Mouse (Mus musculus) ovary, postnatal 14 days (tissue): ENCODE data around the gene Eef1akmt2.

Experiments used
- DNase-seq: peaks from one replicate; pipeline ENCODE4 v3.0.0; 2022; ENCODE audit warnings: low spot score

Gene Eef1akmt2

DNA sequence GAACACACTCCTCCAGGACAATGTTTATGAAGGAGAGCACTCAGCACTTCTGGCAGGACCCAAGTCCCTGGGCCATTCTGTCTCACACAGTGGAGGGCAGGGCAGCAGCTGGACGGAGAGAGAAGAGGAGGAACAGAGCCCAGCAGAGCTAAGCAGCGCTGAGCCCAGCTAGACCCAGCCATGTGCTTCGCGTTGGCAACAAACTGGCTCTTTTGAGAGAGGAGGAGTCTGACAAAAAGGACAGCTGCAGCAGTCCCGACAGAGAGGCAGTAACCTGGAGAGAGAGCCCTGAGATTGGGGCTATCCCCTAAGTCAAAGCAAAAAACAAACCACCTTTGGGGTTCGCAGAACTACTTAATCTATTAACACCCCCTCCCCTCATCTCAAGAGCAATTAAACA, 42.1 kb downstream of the Eef1akmt2 start:
- DNase-seq: no peak

GRCm38 (mm10) chr7:132809721-132810120, 42.8 kb downstream of the Eef1akmt2 start:
- no peak for DNase-seq

DNA sequence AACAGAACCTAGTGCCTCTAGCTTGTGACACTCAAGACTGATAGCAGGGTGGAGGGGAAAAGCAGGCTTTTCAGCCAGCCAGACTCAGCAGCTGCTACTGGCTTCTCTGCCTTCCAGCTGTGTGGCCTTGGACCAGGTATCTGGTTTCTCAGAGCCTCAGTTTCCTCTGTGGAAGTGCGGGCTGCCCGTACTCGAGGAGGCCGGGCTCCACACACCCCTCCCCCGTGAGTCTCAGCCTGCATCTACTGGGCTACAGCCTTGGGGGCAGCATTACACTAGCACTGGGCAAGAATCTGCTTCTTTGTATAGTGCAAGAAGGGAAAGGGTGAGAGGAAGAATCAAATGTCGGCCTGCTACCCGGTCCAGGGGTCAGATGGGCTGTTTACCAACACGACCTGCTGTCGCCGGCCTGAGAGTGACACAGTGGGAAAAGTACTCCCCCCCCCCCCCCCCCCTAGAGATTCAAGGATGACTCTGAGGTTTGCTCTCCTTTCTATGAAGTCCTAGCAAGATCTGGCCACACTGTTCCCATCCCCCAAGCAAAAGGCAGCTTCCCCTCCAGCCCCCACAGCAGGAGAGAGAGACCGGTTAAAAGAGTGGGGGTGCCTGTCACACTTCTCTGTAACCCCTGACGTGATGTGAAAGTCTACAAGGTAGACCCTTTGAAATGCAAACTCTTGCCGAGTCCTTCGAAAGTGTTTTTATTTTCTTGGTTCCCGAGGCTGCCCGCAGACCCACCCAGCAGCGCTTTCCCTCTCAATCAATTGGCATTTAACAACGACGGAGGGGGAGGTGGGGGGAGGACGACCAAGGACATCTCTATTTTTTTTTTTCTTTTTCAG, 43.4 kb downstream of the Eef1akmt2 start:
- no peak for DNase-seq

- DNase-seq: no peak
Observed at GRCm38 (mm10) chr7:132808051-132808796, 44.2 kb downstream of the Eef1akmt2 start.

DNA sequence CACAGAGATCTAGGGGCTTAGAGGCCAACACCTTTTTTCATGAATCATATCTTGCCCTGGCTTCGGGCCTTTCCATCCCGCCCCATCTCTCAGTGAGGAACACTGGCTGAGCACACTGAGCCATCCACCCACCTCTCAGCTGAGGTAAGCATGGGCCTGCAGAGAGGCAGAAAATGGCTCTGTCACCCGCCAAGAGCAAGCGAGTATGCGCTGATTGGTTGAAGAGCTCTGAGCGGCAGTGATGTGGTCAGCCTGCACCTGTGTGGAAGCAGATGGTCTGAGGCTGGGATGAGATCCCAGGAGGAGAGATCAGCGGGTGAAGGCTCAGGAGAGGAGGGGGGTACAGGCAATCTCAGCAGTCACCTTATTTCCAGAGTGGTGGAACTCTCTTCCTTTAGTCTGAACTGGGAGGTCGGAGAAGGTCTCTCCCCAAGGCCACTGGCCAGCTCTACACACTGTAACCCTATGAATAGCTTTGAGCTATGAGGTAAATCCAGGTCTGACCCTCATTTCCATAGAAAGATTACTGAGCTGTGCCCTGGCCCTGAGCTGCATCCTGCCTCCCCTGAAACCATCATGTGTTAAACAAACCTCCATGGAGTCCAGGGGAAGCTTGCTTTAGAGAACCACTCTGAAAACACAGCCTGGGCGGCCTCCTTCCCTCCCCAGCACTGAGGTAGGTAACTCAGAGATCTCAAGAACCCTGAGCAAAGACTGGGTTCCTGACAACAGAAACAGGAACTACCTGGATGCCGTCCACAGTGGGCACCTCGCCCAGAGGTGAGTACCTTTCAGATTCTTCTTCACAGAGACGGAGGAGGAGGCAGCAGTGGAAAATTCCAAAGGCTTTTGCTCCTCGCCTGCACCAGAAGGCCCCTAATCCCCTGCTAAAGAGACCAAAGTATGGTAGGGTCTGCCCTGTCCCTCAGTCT, 45.3 kb downstream of the Eef1akmt2 start:
- DNase-seq: no peak

GRCm38 (mm10) chr7:132806286-132806685, 46.2 kb downstream of the Eef1akmt2 start:
- no peak for DNase-seq

DNA sequence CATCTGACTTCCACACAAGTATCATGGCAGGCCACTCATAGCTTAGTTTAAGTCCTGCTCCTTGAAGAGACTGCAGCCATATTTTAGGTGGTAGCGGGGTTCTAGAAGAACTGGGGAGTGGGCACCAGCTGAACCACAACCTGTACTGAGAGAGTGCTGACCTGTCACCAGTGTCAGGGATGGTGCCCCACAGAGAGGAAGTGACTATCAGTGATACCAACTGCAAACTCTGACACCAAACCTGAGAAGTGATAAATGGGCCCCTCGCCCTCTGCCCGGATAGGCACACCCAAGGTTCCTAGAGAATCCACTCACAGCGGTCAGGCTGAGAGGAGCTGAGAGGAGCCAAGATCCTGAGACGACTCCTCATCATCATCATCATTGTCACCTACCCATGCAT, 47.5 kb downstream of the Eef1akmt2 start:
- DNase-seq: no peak

DNA sequence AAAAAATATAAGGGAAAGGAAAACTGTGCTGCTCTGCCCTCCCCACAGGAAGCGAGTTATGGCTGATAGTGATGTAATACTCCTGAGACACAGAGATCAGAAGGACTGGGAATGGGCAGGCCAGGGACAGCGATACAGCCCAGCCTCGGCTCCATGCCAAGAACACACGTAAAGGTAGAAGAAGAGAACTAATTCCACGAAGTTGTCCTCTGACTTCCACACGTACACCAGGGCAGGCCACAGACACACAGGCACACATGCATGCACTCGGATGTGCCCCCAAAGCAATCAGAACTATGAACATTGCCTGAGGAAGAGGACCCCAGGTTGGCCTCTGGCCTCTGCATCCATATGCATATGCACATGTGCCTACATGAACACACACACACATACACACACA, 48.0 kb downstream of the Eef1akmt2 start:
- DNase-seq: no peak

GRCm38 (mm10) chr7:132803962-132804361, 48.5 kb downstream of the Eef1akmt2 start:
- no peak for DNase-seq

DNA sequence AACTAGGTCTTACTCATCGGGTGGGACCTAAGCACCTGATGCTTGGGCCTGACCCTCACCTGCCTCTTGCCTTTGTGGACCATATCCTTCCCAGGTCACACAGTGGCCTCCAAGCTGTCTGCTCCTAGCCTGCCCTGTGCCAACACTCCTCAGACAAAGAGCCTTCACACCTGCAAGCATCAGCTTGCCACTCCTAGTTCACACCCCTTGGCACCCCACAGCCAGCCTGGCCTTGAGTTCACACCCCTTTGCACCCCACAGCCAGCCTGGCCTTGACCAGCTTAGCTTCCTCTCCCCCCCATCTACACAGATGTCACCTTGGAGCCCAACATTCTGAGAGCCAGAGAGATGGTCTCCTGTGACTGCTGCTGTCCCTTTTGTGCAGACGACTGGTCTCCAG, 49.1 kb downstream of the Eef1akmt2 start:
- DNase-seq: no peak

GRCm38 (mm10) chr7:132802691-132803090, 49.8 kb downstream of the Eef1akmt2 start:
- DNase-seq: no peak

GRCm38 (mm10) chr7:132802066-132802465, 50.4 kb downstream of the Eef1akmt2 start:
- DNase-seq: no peak

GRCm38 (mm10) chr7:132801509-132801908, 51.0 kb downstream of the Eef1akmt2 start:
- no peak for DNase-seq

- DNase-seq: no peak
Observed at GRCm38 (mm10) chr7:132800868-132801267, 51.6 kb downstream of the Eef1akmt2 start.

DNA sequence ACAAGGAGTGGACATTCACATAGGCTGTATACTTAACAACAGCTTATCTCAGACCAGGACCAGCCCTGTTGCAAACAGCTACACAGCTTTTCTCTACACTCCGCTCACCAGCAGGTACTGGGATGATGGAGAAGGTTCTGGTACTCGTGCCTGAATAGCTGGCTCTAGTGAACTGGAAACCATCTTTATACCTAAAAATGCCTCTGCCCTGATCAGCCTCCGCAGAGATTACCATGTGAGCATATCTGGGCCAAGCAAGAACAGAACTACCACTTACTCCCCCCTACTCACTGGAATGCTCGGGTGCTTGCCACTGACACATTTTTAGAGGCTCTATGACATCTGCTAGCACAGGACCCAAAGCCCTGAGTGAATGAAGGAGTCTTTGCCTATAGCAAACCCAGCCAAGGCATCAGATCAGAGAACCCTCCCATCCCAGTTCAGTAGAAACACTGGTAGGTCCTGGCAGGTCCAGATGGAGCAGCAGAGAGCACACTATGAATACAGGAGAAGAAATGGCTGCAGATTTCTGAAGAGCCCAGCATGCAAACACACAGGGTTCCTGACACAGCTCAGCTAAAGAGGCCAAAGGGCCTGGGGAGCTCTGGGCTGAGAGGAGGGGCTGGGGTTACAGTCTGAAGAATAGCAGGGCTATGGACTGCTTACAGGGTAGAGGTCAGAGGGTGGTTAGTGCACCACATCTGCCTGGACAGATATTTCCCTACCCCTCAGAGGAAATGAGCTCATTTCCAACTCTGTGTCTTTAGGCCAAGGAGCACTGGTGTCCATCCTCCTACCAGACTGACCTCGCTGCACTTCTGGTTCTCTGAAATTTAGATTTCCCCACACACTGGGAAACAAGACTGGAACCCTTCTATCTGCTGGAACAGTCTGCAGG, 53.1 kb downstream of the Eef1akmt2 start:
- DNase-seq: no peak

DNA sequence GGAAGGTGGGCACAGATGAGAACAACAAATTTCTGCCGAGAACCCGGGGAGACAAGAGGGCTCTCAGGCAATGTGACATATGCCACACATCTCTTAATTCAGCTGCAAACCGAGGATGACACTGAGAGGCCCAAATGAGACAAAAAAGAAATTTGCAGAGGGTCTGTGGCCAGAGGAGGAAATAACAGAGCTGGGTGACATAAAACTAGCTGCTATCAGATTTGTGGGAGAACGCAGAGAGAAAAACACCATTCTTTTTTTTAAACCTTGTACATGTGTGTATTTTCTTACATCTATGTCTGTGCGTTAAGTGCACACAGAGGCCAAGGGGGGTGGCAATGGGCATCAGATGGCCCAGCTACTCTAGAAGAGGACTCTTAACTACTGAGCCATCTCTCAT, 57.3 kb downstream of the Eef1akmt2 start:
- DNase-seq: no peak

DNA sequence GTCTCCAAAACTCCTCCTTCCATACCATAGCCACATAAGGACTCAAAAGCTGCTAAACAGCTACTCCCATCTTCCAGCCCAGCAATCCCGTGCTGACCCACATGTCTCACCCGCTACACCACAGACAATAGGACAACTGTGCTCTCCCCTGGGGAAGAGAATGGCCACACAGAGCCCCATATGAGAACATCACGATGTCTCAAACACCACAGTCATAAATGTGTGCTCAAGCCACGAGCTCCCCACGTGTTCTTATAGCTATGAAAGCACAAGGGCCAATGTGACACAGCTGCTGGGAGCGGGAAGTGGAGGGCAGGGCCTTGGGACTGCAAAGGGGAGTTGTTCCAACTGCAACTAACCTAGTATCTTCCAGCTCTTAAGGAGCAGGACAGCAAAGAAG, 59.0 kb downstream of the Eef1akmt2 start:
- no peak for DNase-seq

- no peak for DNase-seq
Observed at GRCm38 (mm10) chr7:132790447-132791219, 61.8 kb downstream of the Eef1akmt2 start.

DNA sequence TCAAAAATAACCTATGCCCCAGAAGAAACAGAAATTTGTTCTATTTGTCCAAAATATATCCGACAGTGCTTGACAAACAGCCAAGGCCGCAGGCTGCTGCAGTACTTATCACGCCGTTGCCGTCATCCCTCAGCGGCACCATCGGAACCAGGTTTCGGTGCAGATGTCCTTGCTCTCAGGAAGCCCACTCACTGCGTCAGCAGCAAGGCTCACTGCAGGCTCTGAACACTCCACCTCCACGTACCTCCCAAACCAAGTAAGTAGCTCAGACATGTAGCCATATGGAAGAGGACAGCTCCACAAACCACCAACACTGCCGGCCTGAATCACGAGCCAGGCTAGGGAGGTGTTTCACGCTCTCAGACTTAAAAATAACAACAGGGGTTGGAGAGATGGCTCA, 63.6 kb downstream of the Eef1akmt2 start:
- DNase-seq: no peak

- no peak for DNase-seq
Observed at GRCm38 (mm10) chr7:132787496-132788190, 64.8 kb downstream of the Eef1akmt2 start.
